Mouse (Mus musculus) cortical plate, adult 2 months (tissue): ENCODE data around the gene Rai1. TPM values are rescaled to one million over a fixed set of nuclear protein-coding genes. Genes with fewer than 3 reads are reported as not detected.

Experiments used
- H3K27ac ChIP-seq: fragments of 200-500 bp; 2 replicates; pipeline ENCODE4 v1.5.1; 2012; ENCODE audit warnings: low read length, control low read depth, inconsistent platforms; ENCODE audit not compliant: insufficient read depth
- H3K4me1 ChIP-seq: fragments of 200-500 bp; 2 replicates; pipeline ENCODE4 v1.6.1; 2011; ENCODE audit warnings: low read length; ENCODE audit not compliant: control insufficient read depth, insufficient read depth
- H3K4me3 ChIP-seq: fragments of 200-500 bp; 2 replicates; pipeline ENCODE4 v1.5.1; 2011; ENCODE audit warnings: mild to moderate bottlenecking, low read length, control low read depth; ENCODE audit not compliant: insufficient read depth
- CTCF ChIP-seq: fragments of 200-500 bp; IDR thresholded peaks from 2 replicates; pipeline ENCODE4 v1.5.1; 2011; ENCODE audit warnings: mild to moderate bottlenecking, control low read depth, low read length; ENCODE audit not compliant: insufficient read depth; ENCODE audit errors: extremely low read depth
- POLR2A ChIP-seq: fragments of 200-500 bp; IDR thresholded peaks from 2 replicates; pipeline ENCODE4 v1.6.1; 2011; ENCODE audit warnings: mild to moderate bottlenecking, low read length, control low read depth; ENCODE audit not compliant: insufficient read depth; ENCODE audit errors: extremely low read depth
- polyA plus RNA-seq: library from polyadenylated mRNA; depleted of rRNA; stranded (reverse); fragments of >200 nt; gene quantifications from 2 replicates; pipeline ENCODE4 v1.2.3, GENCODE M21; 2012

The Rai1 gene
- polyA plus RNA-seq, 1 experiment = 41.8 TPM

GRCm38 (mm10) chr11:60209217-60209932 is 104.6 kb downstream of the Rai1 start:
- TF ChIP-seq CTCF (no peak), POLR2A (no peak)
- Histone ChIP-seq H3K4me1 (peaks cover 2% of the 10 kb centered on the region; the same call in 1 of the 2 replicates), H3K4me3 (peak overlapping the region; percentile 49), H3K27ac (peak overlapping the region; percentile 92; the same call in 1 of the 2 replicates)

GRCm38 (mm10) chr11:60209933-60210249 is 105.1 kb downstream of the Rai1 start:
- Histone ChIP-seq H3K4me3 (peak overlapping the region; percentile 49), H3K4me1 (peaks cover 2% of the 10 kb centered on the region; the same call in 1 of the 2 replicates), H3K27ac (peak overlapping the region; percentile 92)
- TF ChIP-seq POLR2A (no peak), CTCF (no peak)

- H3K4me1 ChIP-seq = peaks cover 2% of the 10 kb centered on the region; the same call in 1 of the 2 replicates
- peak overlapping the region; percentile 49 for H3K4me3 ChIP-seq
- no peak for TF ChIP-seq CTCF
- peak; percentile 64; the same call in 1 of the 2 replicates for TF ChIP-seq POLR2A
- H3K27ac ChIP-seq = peak overlapping the region; percentile 92
These were observed 105.5 kb downstream of the Rai1 start for GRCm38 (mm10) chr11:60210305-60210724.

GRCm38 (mm10) chr11:60211152-60211551 is 106.3 kb downstream of the Rai1 start:
- peaks cover 2% of the 10 kb centered on the region; the same call in 1 of the 2 replicates for H3K4me1 ChIP-seq
- H3K4me3 ChIP-seq = no peak overlapping the region
- TF ChIP-seq CTCF = no peak
- TF ChIP-seq POLR2A = no peak
- H3K27ac ChIP-seq = no peak overlapping the region

GRCm38 (mm10) chr11:60211761-60212160 is 106.9 kb downstream of the Rai1 start:
- no peak overlapping the region for H3K27ac ChIP-seq
- H3K4me3 ChIP-seq = no peak overlapping the region
- TF ChIP-seq CTCF = no peak
- TF ChIP-seq POLR2A = no peak
- peaks cover 2% of the 10 kb centered on the region; the same call in 1 of the 2 replicates for H3K4me1 ChIP-seq

GRCm38 (mm10) chr11:60213266-60213665 is 108.5 kb downstream of the Rai1 start:
- no peak overlapping the region for H3K27ac ChIP-seq
- no peak for TF ChIP-seq CTCF
- TF ChIP-seq POLR2A = no peak
- H3K4me3 ChIP-seq = no peak overlapping the region
- H3K4me1 ChIP-seq = peaks cover 2% of the 10 kb centered on the region; the same call in 1 of the 2 replicates

- H3K4me3 ChIP-seq = no peak overlapping the region
- TF ChIP-seq POLR2A = no peak
- TF ChIP-seq CTCF = no peak
These were observed 111.9 kb downstream of the Rai1 start for GRCm38 (mm10) chr11:60216671-60217070.

GRCm38 (mm10) chr11:60217467-60217866 is 112.7 kb downstream of the Rai1 start:
- no peaks in the 10 kb centered on the region for H3K4me1 ChIP-seq
- H3K27ac ChIP-seq = no peak overlapping the region
- no peak overlapping the region for H3K4me3 ChIP-seq
- no peak for TF ChIP-seq CTCF
- TF ChIP-seq POLR2A = no peak

More at GRCm38 (mm10) chr11:60216671-60217070, 111.9 kb downstream of the Rai1 start:
- Histone ChIP-seq H3K4me1 (no peaks in the 10 kb centered on the region), H3K27ac (no peak overlapping the region)

- H3K4me1 ChIP-seq = no peaks in the 10 kb centered on the region; the same call in 1 of the 2 replicates
- H3K4me3 ChIP-seq = peak overlapping the region; percentile 76; the same call in 1 of the 2 replicates
- TF ChIP-seq POLR2A (no peak), CTCF (no peak)
- H3K27ac ChIP-seq = no peak overlapping the region
These were observed 114.8 kb downstream of the Rai1 start for GRCm38 (mm10) chr11:60219609-60220008.

- TF ChIP-seq POLR2A (0 out of 2 replicates have a peak, but pooled peaks have one; percentile 16), CTCF (no peak)
- no peaks in the 10 kb centered on the region; the same call in 1 of the 2 replicates for H3K4me1 ChIP-seq
- peak overlapping the region; percentile 75; the same call in 1 of the 2 replicates for H3K27ac ChIP-seq
- peak overlapping the region; percentile 76 for H3K4me3 ChIP-seq
These were observed 115.5 kb downstream of the Rai1 start for GRCm38 (mm10) chr11:60220291-60220804.

- Histone ChIP-seq H3K4me3 (no peak overlapping the region), H3K27ac (no peak overlapping the region), H3K4me1 (no peaks in the 10 kb centered on the region; the same call in 1 of the 2 replicates)
- no peak for TF ChIP-seq POLR2A
- no peak for TF ChIP-seq CTCF
These were observed 116.6 kb downstream of the Rai1 start for GRCm38 (mm10) chr11:60221425-60221824.
